Mouse (Mus musculus) hindbrain, embryonic 12.5 days (tissue): ENCODE measurements at regions not wholly inside any gene's neighbourhood (a gene's known extent, or its start where the extent isn't known, plus 50 kb on each side); places are given as distances from the start of the nearest gene placed in this dataset.

ENCODE experiments used
- ATAC-seq: fragments of 200-750 bp; cut with Nextera tagmentation; 2 replicates; pipeline ENCODE4 v1.8.0; 2017; ENCODE audit warnings: moderate TSS enrichment; ENCODE audit not compliant: low FRiP score
- H3K27ac ChIP-seq: fragments of 300-500 bp; sonication (generic); 2 replicates; pipeline ENCODE4 v1.5.1; 2016; ENCODE audit warnings: mild to moderate bottlenecking
- H3K27me3 ChIP-seq: fragments of 300-500 bp; sonication (generic); 2 replicates; pipeline ENCODE4 v1.6.1; 2016; ENCODE audit warnings: mild to moderate bottlenecking
- H3K36me3 ChIP-seq: fragments of 300-500 bp; sonication (generic); 2 replicates; pipeline ENCODE4 v1.6.1; 2016; ENCODE audit warnings: mild to moderate bottlenecking
- H3K4me1 ChIP-seq: fragments of 300-500 bp; sonication (generic); 2 replicates; pipeline ENCODE4 v1.6.1; 2016
- H3K4me2 ChIP-seq: fragments of 300-500 bp; sonication (generic); replicated peaks from 2 replicates; pipeline ENCODE4 v1.6.1; 2016; ENCODE audit warnings: mild to moderate bottlenecking
- H3K4me3 ChIP-seq: fragments of 300-500 bp; sonication (generic); 2 replicates; pipeline ENCODE4 v1.5.1; 2016; ENCODE audit warnings: mild to moderate bottlenecking
- H3K9ac ChIP-seq: fragments of 300-500 bp; sonication (generic); 2 replicates; pipeline ENCODE4 v1.6.1; 2016; ENCODE audit warnings: mild to moderate bottlenecking, moderate library complexity
- H3K9me3 ChIP-seq: fragments of 300-500 bp; sonication (generic); replicated peaks from 2 replicates; pipeline ENCODE4 v1.6.1; 2016; ENCODE audit warnings: mild to moderate bottlenecking
- WGBS: fragments of 180-500 bp; shearing (Covaris S2); methylation state at CpG from one replicate; pipeline ENCODE4 v1.1.7; 2016; 5-methylcytosine and 5-hydroxymethylcytosine counted together

DNA sequence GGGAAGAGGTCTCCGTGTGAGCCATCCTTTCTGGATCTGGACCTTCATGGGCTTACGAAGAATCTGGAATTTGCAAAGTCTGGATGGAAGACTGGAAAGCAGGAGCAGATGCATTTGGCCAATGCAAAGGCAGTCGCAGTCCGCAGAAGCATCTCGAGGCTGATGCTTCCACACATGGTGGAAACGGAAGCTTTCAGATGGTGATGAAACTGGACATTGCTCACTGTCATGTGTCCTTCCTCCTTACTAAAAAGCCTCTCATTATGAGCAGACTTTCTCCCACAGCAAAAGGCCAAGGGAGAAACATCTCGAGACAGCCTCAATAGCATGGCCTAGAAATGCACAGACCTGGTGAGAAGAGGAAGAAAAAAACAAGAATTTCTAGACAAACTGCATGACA is 94.5 kb downstream of the Mtx3 start:
- Histone ChIP-seq H3K4me2 (no peak overlapping the region), H3K27me3 (no peaks in the 10 kb centered on the region), H3K4me1 (no peaks in the 10 kb centered on the region), H3K9me3 (no peaks in the 10 kb centered on the region), H3K27ac (no peak overlapping the region), H3K4me3 (no peak overlapping the region), H3K36me3 (no peaks in the 10 kb centered on the region), H3K9ac (no peak overlapping the region)
- WGBS, result 92% methylated on average over 7 of the region's 7 CpGs
- ATAC-seq, result no peak

GRCm38 (mm10) chr13:92940610-92941009 is 96.0 kb downstream of the Mtx3 start:
- Histone ChIP-seq H3K27ac (no peak overlapping the region), H3K4me3 (no peak overlapping the region), H3K9me3 (no peaks in the 10 kb centered on the region), H3K4me2 (no peak overlapping the region), H3K9ac (no peak overlapping the region), H3K4me1 (no peaks in the 10 kb centered on the region), H3K36me3 (no peaks in the 10 kb centered on the region), H3K27me3 (no peaks in the 10 kb centered on the region)
- 84% methylated on average over 6 of the region's 6 CpGs for WGBS
- no peak for ATAC-seq

GRCm38 (mm10) chr13:92948560-92948959 is 104.0 kb downstream of the Mtx3 start:
- H3K9ac ChIP-seq, result no peak overlapping the region

DNA sequence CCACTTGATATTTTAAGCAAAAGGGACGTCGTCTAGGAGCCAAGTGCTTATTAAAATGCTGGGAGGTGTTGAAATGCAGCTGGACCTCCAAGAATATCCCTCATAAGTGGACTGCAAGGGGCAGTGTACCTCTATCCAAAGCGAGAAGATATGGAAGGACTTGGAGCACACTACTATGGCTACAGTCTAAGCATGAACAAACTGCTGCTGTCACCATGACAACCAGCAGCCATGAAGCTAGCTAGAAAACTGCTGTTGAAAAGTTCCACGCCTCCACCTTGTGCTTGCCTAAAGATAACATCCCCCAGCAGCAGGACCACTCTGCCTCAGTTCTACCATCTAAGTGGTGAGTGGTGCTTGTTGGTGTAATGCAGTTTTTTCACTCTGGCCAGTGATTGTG is 115.5 kb downstream of the Mtx3 start:
- Histone ChIP-seq H3K27me3 (no peaks in the 10 kb centered on the region), H3K4me1 (no peaks in the 10 kb centered on the region), H3K4me3 (no peak overlapping the region), H3K9me3 (no peaks in the 10 kb centered on the region), H3K9ac (no peak overlapping the region), H3K4me2 (no peak overlapping the region), H3K36me3 (no peaks in the 10 kb centered on the region), H3K27ac (no peak overlapping the region)
- WGBS, result 62% methylated on average over 4 of the region's 4 CpGs
- ATAC-seq, result no peak

More at GRCm38 (mm10) chr13:92948560-92948959, 104.0 kb downstream of the Mtx3 start:
- no peak overlapping the region for H3K4me3 ChIP-seq
- H3K36me3 ChIP-seq, result no peaks in the 10 kb centered on the region
- H3K27ac ChIP-seq, result no peak overlapping the region
- H3K9me3 ChIP-seq, result no peaks in the 10 kb centered on the region
- no peaks in the 10 kb centered on the region for H3K27me3 ChIP-seq
- no peaks in the 10 kb centered on the region for H3K4me1 ChIP-seq
- 72% methylated on average over 2 of the region's 2 CpGs for WGBS
- no peak for ATAC-seq
- H3K4me2 ChIP-seq, result no peak overlapping the region

- H3K9me3 ChIP-seq, result no peaks in the 10 kb centered on the region
- WGBS, result 87% methylated on average over 5 of the region's 5 CpGs
- ATAC-seq, result no peak
Observed at GRCm38 (mm10) chr13:92962625-92963024, 118.1 kb downstream of the Mtx3 start.

GRCm38 (mm10) chr13:92963351-92963895 is 118.9 kb downstream of the Mtx3 start:
- ATAC-seq, result no peak
- Histone ChIP-seq H3K27ac (no peak overlapping the region), H3K27me3 (no peaks in the 10 kb centered on the region), H3K9ac (no peak overlapping the region), H3K9me3 (no peaks in the 10 kb centered on the region), H3K4me3 (no peak overlapping the region), H3K4me1 (no peaks in the 10 kb centered on the region), H3K36me3 (no peaks in the 10 kb centered on the region), H3K4me2 (no peak overlapping the region)
- WGBS, result 86% methylated on average over 2 of the region's 2 CpGs

More at GRCm38 (mm10) chr13:92962625-92963024, 118.1 kb downstream of the Mtx3 start:
- H3K36me3 ChIP-seq, result no peaks in the 10 kb centered on the region
- no peak overlapping the region for H3K4me2 ChIP-seq
- H3K9ac ChIP-seq, result no peak overlapping the region
- H3K27ac ChIP-seq, result no peak overlapping the region
- H3K4me3 ChIP-seq, result no peak overlapping the region
- no peaks in the 10 kb centered on the region for H3K27me3 ChIP-seq
- no peaks in the 10 kb centered on the region for H3K4me1 ChIP-seq

- H3K9ac ChIP-seq, result no peak overlapping the region
Observed at GRCm38 (mm10) chr13:92964213-92964743, 119.7 kb downstream of the Mtx3 start.

GRCm38 (mm10) chr13:92967025-92967610 is 122.6 kb downstream of the Mtx3 start:
- H3K4me2 ChIP-seq, result no peak overlapping the region
- WGBS, result 70% methylated on average over 1 of the region's 1 CpGs
- H3K27ac ChIP-seq, result no peak overlapping the region
- H3K27me3 ChIP-seq, result no peaks in the 10 kb centered on the region
- no peak overlapping the region for H3K4me3 ChIP-seq
- H3K36me3 ChIP-seq, result no peaks in the 10 kb centered on the region
- H3K4me1 ChIP-seq, result no peaks in the 10 kb centered on the region
- H3K9me3 ChIP-seq, result no peaks in the 10 kb centered on the region
- no peak for ATAC-seq
- no peak overlapping the region for H3K9ac ChIP-seq

More at GRCm38 (mm10) chr13:92964213-92964743, 119.7 kb downstream of the Mtx3 start:
- H3K27ac ChIP-seq, result no peak overlapping the region
- no peak for ATAC-seq
- 78% methylated on average over 5 of the region's 5 CpGs for WGBS
- no peaks in the 10 kb centered on the region for H3K36me3 ChIP-seq
- H3K4me2 ChIP-seq, result no peak overlapping the region
- no peak overlapping the region for H3K4me3 ChIP-seq
- H3K9me3 ChIP-seq, result no peaks in the 10 kb centered on the region
- no peaks in the 10 kb centered on the region for H3K27me3 ChIP-seq
- H3K4me1 ChIP-seq, result no peaks in the 10 kb centered on the region

DNA sequence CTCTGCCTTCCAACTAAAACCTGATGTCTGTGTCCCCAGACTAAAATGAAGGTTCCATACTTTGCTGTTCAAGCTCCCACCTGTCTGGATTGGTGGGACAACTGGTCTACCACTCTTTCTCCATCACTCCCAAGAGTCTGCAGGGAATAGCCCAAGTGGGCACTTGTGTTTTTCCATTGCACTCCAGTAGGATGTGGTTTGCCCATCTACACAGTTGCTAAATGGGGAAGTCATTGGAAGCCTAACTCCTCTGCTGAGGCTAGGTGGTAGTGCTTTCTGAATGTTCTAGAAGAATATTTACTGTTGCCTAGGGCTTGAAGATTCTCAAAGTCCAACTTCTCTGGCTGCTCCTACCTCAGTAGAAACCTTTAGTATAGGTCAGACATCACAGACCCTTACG is 125.0 kb downstream of the Mtx3 start:
- H3K9ac ChIP-seq, result no peak overlapping the region
- ATAC-seq, result no peak
- no peaks in the 10 kb centered on the region for H3K36me3 ChIP-seq
- no peak overlapping the region for H3K27ac ChIP-seq
- H3K9me3 ChIP-seq, result no peaks in the 10 kb centered on the region
- H3K4me2 ChIP-seq, result no peak overlapping the region
- no peak overlapping the region for H3K4me3 ChIP-seq
- no peaks in the 10 kb centered on the region for H3K27me3 ChIP-seq
- 93% methylated on average over 1 of the region's 1 CpGs for WGBS
- H3K4me1 ChIP-seq, result no peaks in the 10 kb centered on the region

DNA sequence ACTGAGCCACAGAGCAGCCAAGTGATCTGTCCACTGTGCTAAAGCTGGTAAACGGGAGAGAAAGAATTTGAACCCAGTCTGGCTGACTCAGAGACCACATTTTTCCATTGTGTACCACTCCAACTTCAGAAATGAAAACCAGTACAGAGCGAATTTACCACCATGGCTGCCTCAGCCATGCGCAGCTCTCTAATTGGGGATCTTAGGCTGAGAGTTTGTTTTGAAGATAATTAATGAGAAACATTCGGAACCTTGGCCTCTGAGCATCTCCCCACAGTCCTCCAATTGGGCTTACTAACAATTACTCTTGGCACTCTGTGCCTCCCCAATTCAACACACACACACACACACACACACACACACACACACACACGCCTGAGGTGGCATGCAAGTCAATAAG is 128.3 kb downstream of the Mtx3 start:
- 87% methylated on average over 5 of the region's 5 CpGs for WGBS
- no peak overlapping the region for H3K4me3 ChIP-seq

GRCm38 (mm10) chr13:92973791-92974190 is 129.2 kb downstream of the Mtx3 start:
- Histone ChIP-seq H3K9me3 (no peaks in the 10 kb centered on the region), H3K27ac (no peak overlapping the region), H3K9ac (no peak overlapping the region), H3K4me3 (no peak overlapping the region), H3K36me3 (no peaks in the 10 kb centered on the region), H3K4me1 (no peaks in the 10 kb centered on the region), H3K27me3 (no peaks in the 10 kb centered on the region), H3K4me2 (no peak overlapping the region)
- 89% methylated on average over 4 of the region's 4 CpGs for WGBS
- ATAC-seq, result no peak

More for the DNA sequence above, 128.3 kb downstream of the Mtx3 start:
- H3K9ac ChIP-seq, result no peak overlapping the region
- H3K4me2 ChIP-seq, result no peak overlapping the region
- no peak overlapping the region for H3K27ac ChIP-seq
- H3K27me3 ChIP-seq, result no peaks in the 10 kb centered on the region
- no peak for ATAC-seq
- no peaks in the 10 kb centered on the region for H3K36me3 ChIP-seq
- no peaks in the 10 kb centered on the region for H3K9me3 ChIP-seq
- H3K4me1 ChIP-seq, result no peaks in the 10 kb centered on the region

DNA sequence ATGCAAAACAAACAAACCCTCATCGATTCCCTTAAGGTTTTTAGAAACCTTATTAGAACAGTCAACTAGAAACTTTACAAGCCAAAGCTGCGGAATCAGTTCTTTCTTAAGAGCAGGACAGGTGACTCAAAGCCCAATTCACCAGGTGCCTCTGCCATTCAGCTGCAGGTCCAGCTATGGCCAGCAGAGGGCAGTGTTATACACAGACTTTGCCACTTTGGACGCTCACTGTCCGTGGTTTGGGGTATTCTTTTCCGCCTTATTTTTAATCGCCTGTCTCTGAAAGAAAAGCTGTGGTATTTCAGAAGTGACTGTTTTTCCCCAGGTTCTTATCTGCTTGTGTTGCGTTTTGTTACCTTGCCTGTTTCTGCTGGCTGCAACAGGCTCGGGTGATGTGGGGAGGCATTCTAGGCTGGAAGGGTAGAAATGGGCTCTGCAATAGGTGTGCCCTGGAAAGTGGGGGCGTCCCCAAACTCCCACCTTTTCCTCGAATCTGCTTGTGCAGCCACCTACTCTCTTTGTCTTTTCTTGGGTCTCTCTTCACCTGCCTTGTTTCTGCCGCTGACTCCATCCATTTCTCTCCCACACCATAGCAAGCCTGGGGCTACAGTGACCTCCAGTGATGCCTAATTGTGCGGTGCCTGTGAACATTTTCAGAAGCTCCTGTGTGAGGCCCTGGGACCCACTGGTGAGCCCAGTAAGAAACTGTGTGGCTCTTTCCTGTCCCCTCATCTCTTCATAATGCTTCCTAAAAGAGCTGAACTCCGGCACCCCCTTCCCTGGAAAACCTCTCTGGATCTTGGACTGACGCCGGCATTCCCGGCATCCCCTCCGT is 142.4 kb downstream of the Mtx3 start:
- Histone ChIP-seq H3K9me3 (no peaks in the 10 kb centered on the region), H3K27ac (no peak overlapping the region), H3K9ac (0 out of 2 replicates have a peak overlapping the region, but pooled peaks have one; percentile 24), H3K4me2 (peak overlapping the region; percentile 51), H3K4me1 (peaks cover 3% of the 10 kb centered on the region; the same call in 1 of the 2 replicates), H3K27me3 (no peaks in the 10 kb centered on the region), H3K4me3 (peak overlapping the region; percentile 15; the same call in 1 of the 2 replicates), H3K36me3 (no peaks in the 10 kb centered on the region)
- peak; percentile 76 for ATAC-seq
- 46% methylated on average over 17 of the region's 17 CpGs for WGBS
